Mouse (Mus musculus) cortical plate, adult 2 months (tissue): ENCODE measurements at regions not wholly inside any gene's neighbourhood (a gene's known extent, or its start where the extent isn't known, plus 50 kb on each side); places are given as distances from the start of the nearest gene placed in this dataset.

Source experiments
- H3K27ac ChIP-seq: fragments of 200-500 bp; 2 replicates; pipeline ENCODE4 v1.5.1; 2012; ENCODE audit warnings: low read length, control low read depth, inconsistent platforms; ENCODE audit not compliant: insufficient read depth
- H3K4me1 ChIP-seq: fragments of 200-500 bp; 2 replicates; pipeline ENCODE4 v1.6.1; 2011; ENCODE audit warnings: low read length; ENCODE audit not compliant: control insufficient read depth, insufficient read depth
- H3K4me3 ChIP-seq: fragments of 200-500 bp; 2 replicates; pipeline ENCODE4 v1.5.1; 2011; ENCODE audit warnings: mild to moderate bottlenecking, low read length, control low read depth; ENCODE audit not compliant: insufficient read depth
- CTCF ChIP-seq: fragments of 200-500 bp; IDR thresholded peaks from 2 replicates; pipeline ENCODE4 v1.5.1; 2011; ENCODE audit warnings: mild to moderate bottlenecking, control low read depth, low read length; ENCODE audit not compliant: insufficient read depth; ENCODE audit errors: extremely low read depth
- POLR2A ChIP-seq: fragments of 200-500 bp; IDR thresholded peaks from 2 replicates; pipeline ENCODE4 v1.6.1; 2011; ENCODE audit warnings: mild to moderate bottlenecking, low read length, control low read depth; ENCODE audit not compliant: insufficient read depth; ENCODE audit errors: extremely low read depth

DNA sequence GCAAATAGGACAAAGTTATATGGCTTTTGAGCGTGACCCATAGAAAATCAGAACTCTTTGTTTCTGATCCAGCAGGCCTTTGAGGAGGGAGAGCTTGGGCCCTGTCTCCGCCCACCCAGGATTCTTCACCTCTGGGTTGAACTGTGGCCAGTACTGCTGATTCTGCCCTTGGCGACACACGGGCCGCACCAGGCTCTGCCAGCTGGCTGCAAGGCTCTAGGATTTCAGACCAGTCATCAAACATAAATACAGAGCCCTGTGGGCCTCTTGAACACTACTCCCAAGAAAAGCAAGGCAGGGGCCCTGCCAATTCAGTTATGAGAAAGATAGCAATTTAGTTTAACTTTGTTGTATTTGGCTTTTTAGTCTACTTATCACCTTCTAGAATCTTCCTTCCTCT is 103.4 kb upstream of the Trpm1 start:
- peaks cover 14% of the 10 kb centered on the region for H3K4me1 ChIP-seq
- no peak overlapping the region for H3K4me3 ChIP-seq
- no peak overlapping the region for H3K27ac ChIP-seq
- TF ChIP-seq CTCF (no peak), POLR2A (no peak)

DNA sequence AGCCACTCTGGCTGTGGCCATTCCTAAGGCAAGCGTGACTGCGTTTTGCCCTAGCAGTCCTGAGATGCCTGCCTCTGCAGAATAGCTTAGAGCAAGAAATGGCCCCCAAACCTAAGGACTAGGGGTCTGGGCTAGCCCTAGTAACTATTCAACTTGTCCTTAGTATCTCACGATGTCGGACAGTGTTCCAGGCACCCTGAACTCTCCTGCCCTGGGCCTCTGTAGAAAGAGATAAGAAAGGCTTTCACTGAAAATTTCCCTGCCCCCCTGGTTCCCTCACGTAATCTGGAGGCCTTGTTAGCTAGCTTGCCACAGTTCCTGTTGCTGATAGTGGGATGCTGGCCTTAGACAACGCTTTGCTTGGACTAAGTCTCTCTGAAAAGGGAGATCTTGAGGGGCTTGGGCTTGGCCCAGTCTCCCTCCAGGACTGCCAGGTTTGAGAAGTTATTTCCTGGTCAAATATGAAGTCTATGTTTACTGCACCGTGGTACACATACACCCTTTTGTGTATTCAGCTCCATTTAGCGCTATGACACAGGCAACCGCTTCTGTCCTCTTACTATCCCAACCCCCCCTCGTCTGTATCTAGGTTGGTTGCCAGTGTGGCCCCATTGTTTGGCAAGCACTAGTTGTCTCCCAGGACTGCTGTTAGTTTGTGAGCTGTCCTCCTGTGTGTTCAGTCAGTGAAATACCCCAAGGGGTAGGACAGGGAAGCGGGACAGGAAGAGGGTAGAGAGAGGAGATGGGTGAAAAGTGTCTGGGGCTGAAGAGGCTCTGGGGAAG is 104.3 kb upstream of the Trpm1 start:
- TF ChIP-seq POLR2A: no peak
- TF ChIP-seq CTCF: no peak
- Histone ChIP-seq H3K4me3 (no peak overlapping the region), H3K4me1 (peaks cover 15% of the 10 kb centered on the region), H3K27ac (peak overlapping the region; percentile 69)

DNA sequence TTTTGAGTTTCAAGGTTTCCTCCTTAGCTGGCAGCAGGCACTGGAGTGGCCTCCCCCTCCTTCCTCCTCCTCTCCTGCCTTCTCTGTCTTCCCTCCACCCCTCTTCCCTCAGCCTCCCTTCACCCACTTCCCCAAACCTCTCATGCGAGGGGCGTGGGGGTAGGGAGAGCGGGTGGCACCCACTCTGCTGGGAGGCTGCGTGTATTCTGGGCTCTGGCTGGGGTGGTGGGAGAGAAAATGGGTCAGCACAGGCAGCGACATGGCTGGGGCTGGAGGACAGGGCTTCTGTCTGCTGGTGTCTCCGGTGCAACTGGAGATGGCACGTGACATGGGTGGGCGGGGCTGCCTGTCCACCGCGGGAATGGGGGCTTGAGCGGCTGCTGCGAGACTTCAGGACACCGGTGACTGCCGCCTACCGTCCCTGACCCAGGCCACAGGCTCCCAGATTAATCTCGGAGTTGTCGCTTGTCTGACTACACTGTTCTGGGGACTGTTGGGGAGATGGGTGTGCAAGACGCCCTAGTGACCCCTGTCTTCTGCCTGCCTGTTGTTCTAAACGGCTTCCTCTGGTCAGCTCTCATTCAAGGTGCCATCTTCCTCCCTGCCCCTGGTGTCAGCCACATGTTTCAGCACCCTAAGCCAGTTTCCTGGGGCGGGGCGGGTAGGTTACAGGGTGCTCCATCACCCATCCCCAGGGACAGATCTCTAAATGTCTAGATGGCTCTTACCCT is 105.0 kb upstream of the Trpm1 start:
- peak overlapping the region; percentile 22 for H3K4me3 ChIP-seq
- H3K27ac ChIP-seq: peak overlapping the region; percentile 53
- TF ChIP-seq CTCF (no peak), POLR2A (peak; percentile 42; the same call in 1 of the 2 replicates)
- peaks cover 15% of the 10 kb centered on the region for H3K4me1 ChIP-seq

DNA sequence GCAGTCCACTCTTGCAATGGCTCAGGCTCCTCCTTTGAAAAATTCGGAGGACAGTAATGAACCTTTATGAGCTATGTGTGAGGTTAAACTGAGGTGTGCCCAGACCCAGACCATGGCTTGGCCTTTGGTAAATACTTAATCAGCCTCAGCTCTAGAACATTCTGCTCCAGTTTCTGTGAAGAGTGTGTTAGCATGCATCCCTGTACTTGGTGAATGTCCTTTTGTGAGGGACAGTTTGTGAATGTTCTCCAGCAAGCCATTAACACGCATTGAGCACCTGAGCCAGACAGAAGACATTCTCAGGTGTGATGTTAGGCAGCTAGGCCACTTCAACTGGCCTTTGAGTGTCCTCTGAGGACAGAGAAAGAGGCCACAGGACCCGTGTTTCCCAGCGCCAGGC is 105.8 kb upstream of the Trpm1 start:
- Histone ChIP-seq H3K4me1 (peaks cover 15% of the 10 kb centered on the region), H3K4me3 (no peak overlapping the region), H3K27ac (peak overlapping the region; percentile 37; the same call in 1 of the 2 replicates)
- TF ChIP-seq CTCF (no peak), POLR2A (no peak)

DNA sequence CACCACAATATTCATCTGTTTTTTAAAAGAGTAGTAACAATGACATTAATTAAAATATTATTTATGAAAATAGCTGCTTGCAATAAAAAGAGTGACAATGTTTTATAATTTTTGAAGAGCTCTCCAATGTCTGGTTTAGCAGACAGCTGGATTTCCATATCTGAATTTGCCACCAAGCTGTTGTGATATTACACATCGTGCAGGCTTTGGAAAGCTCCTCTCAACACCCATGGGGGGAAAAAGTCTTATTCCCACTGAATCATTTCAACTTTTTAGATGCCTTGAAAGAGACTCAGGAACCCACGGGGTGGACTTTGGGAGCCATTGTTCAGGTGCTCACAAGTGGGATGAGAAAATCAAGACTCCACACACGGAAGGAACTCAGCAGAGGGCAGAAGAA is 106.6 kb upstream of the Klf13 start:
- peaks cover 15% of the 10 kb centered on the region for H3K4me1 ChIP-seq
- H3K27ac ChIP-seq: no peak overlapping the region
- H3K4me3 ChIP-seq: no peak overlapping the region
- no peak for TF ChIP-seq POLR2A
- TF ChIP-seq CTCF: no peak

DNA sequence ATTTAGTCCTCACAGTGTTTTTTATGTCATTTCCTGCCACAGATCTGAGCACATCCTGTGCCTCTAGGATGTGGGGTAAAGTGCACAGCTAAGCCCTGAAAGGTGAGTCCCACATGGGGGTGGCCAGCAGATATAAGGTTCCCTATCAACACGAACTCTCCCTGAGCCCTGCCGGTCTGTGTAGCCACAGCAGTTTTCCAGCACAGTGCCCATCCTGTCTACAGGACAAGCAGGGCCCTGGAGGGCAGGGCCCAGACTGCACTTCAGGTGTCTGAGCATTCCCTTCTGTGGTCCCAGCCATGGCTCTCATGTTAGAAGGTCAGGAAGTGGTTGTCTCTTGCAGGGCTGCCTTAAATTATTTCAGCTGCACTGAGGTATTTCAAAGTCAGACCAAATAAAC is 104.3 kb upstream of the Klf13 start:
- H3K27ac ChIP-seq: no peak overlapping the region; the same call in 1 of the 2 replicates
- peaks cover 4% of the 10 kb centered on the region for H3K4me1 ChIP-seq
- H3K4me3 ChIP-seq: no peak overlapping the region
- TF ChIP-seq POLR2A (no peak), CTCF (no peak)

DNA sequence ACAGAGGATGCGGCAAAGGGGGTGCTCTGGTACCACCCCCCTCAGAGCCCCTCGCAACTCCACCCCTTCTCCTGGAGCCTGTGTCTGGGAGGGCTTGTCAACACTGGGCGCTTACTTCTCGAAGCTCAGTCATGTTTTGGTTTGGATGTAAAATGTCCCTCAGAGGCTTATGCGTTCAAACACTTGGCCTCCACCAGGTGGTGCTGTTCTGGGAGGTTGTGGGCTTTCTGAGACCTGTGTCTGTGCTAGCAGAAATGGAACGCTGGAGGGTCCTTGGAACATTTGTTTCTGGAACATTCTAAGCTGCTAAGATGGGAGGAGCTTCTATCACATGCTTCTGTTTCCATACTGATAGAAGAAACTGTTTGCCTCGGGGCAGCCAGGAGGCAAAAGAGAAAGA is 102.6 kb upstream of the Klf13 start:
- H3K4me1 ChIP-seq: peaks cover 1% of the 10 kb centered on the region
- no peak overlapping the region for H3K4me3 ChIP-seq
- TF ChIP-seq CTCF (no peak), POLR2A (no peak)
- no peak overlapping the region for H3K27ac ChIP-seq

DNA sequence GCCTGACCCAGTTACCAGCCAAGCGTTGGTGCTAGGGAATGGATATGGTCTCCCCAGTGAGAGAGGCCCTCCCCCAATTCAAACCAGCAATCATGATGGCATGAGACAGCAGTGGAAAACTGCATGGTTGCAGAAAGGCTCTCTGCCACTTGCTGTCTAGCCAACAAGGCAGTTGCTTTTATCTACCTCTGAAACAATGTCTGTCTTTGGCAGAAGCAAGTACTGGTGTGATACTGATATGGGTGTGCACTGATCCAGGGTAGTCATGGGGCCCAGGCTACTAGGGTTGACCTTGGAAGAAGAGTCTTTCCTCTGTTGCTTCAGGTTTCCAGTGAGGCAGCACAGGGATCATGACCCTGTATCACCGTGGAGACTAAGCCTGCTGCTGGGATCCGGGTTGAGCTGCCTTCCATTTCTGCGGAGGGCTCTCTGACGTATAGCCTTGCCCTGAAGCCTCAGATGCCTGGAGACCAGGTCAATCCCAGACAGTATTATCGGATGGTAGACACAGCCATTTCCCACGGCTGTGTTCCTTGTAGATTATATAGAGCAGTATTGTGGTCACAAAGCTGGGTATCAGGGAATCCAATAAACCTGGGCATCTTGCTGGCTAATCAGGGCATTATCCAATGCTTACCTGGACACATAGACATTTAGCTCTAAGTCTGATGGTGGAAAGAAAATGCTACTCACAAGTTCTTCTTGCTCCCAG is 101.5 kb upstream of the Klf13 start:
- H3K27ac ChIP-seq: no peak overlapping the region
- TF ChIP-seq POLR2A: no peak
- no peak for TF ChIP-seq CTCF
- H3K4me1 ChIP-seq: peaks cover 1% of the 10 kb centered on the region

DNA sequence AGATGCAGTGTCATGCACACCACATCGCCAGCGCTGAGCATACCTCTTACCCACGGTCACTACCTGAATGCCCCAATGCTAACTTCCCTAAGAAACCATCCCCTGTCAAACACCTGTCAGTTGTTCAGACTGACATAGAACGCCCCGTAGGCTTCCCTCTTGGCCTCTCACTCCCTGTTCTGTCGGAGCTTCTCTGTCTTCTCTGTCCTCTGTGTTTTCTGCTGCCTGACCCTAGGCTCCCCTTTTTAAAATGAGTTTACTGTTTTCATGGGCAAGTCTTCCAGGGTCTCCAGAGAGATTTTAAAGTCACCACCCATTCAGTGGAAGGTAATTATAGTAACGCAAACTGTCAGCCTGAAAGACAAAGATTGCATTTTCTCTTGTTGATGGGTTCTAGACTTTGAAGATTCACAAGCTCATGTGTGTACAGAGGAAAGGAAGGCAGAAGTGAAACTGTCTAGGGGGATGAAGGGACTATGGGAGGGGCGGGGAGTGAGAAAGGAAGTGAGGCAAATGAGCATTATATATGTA is 99.1 kb upstream of the Klf13 start:
- Histone ChIP-seq H3K4me3 (no peak overlapping the region), H3K4me1 (peaks cover 8% of the 10 kb centered on the region), H3K27ac (no peak overlapping the region)
- TF ChIP-seq POLR2A: no peak
- TF ChIP-seq CTCF: no peak

More for the DNA sequence above, 101.5 kb upstream of the Klf13 start:
- no peak overlapping the region for H3K4me3 ChIP-seq

DNA sequence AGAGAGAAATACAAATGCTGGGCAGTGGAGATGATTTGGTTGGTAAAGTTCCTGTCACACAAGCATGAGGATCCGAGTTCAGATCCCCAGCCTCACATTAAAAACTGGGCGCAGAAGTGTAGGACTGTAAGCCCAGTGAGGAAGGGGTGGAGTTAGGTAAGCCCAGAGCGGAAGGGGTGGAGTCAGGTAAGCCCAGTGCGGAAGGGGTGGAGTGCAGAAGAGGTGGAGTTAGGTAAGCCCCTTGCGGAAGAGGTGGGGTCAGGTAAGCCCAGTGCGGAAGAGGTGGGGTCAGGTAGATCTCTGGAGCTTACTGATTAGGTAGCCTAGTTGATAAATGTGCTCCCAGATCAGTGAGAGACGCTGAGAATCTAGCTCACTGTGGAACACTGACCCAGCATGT is 97.4 kb upstream of the Klf13 start:
- peaks cover 14% of the 10 kb centered on the region for H3K4me1 ChIP-seq
- TF ChIP-seq POLR2A: no peak
- TF ChIP-seq CTCF: no peak
- H3K27ac ChIP-seq: no peak overlapping the region
- no peak overlapping the region for H3K4me3 ChIP-seq
